Mouse (Mus musculus): ENCODE measurements around the gene Rwdd2a. TPM values are rescaled to one million over a fixed set of nuclear protein-coding genes. Genes with fewer than 3 reads are reported as not detected.

The Rwdd2a gene
- polyA plus RNA-seq, 1 experiment from 2014 or later, result 4.4 TPM

Other genes starting within 250 kb of the Rwdd2a start
- 6.1 and 8.1 TPM in 2 replicates for gene Ube2cbp, start 107.0 kb upstream of the Rwdd2a start, polyA plus RNA-seq (2014; fragmentation: Nextera tagmentation; extraction: Ambion mirVana)
- 17.2 and 25.3 TPM in 2 replicates for gene Dop1a, start 104.8 kb upstream of the Rwdd2a start, polyA plus RNA-seq (2014; fragmentation: Nextera tagmentation; extraction: Ambion mirVana)
- 43.6 and 49.8 TPM in 2 replicates for gene Pgm3, start 149 bp upstream of the Rwdd2a start, polyA plus RNA-seq (2014; fragmentation: Nextera tagmentation; extraction: Ambion mirVana)
- gene Me1, start 124.0 kb downstream of the Rwdd2a start, polyA plus RNA-seq (2014; fragmentation: Nextera tagmentation; extraction: Ambion mirVana), result 13.2 and 17.9 TPM in 2 replicates
- gene Prss35, start 171.7 kb downstream of the Rwdd2a start, polyA plus RNA-seq (2014; fragmentation: Nextera tagmentation; extraction: Ambion mirVana), result 0.48 and 1.1 TPM in 2 replicates

Data from hindbrain, embryonic 11.5 days (tissue).